ENCODE assay signal across 31 mouse cellular contexts in genomic region chr11:59410851-59411250, GRCm38 (mm10). TPM values are rescaled to one million over a fixed set of nuclear protein-coding genes. Genes with fewer than 3 reads are reported as not detected.
DNase-seq lines count a peak whose midpoint lies in the region; ATAC-seq lines count a peak whose summit lies in the region.
"Had no signal": no experiment of that assay in that cellular context is flagged by ENCODE, and none has a peak within 500 bp of the region (broad histone marks: within the 10 kb centered on the region; RNA-seq: fewer than 3 reads in every experiment).

No protein-coding gene starts in this region.

- no peaks in the 10 kb centered on the region for H3K27me3 ChIP-seq in embryonic facial prominence, embryonic 15.5 days
- H3K27me3 ChIP-seq: hindbrain, embryonic 15.5 days; limb, embryonic 13.5 days; liver, embryonic 13.5 days; midbrain, embryonic 13.5 days had no signal

- WGBS in embryonic facial prominence, embryonic 15.5 days: 62% methylated on average over 2 of the region's 2 CpGs

- peak overlapping the region; percentile 53 for H3K27ac ChIP-seq in embryonic facial prominence, embryonic 15.5 days (replicated peaks)
- H3K27ac ChIP-seq: heart, embryonic 10.5 days; hindbrain, embryonic 15.5 days; limb, embryonic 13.5 days; liver, embryonic 13.5 days; midbrain, embryonic 13.5 days had no signal

- DNase-seq in adrenal gland, adult (ENCODE audit: inconsistent age in 2 of 2, low spot score in 1 of 2): peak; percentile 81 to 90
- DNase-seq in adrenal gland, postnatal 4 days (ENCODE audit: low spot score in 2 of 2): no peak
- peak; percentile 64 for DNase-seq in adrenal gland, postnatal 14 days
- no peak for DNase-seq in urinary bladder, postnatal 14 days (ENCODE audit: low spot score)
- no peak for DNase-seq in layer of hippocampus, postnatal 14 days (ENCODE audit: low spot score in 2 of 2)
- no peak for DNase-seq in spleen, postnatal 36 days (ENCODE audit: low spot score in 2 of 2)
- DNase-seq: cerebellum, adult 18-20 months; cerebellum, postnatal 25 days; kidney, adult 8-10 months; kidney, postnatal 10 days; liver, embryonic 13.5 days; lung, embryonic 14.5 days; thymus, postnatal 25 days had no signal

- no peak overlapping the region for H3K4me2 ChIP-seq in embryonic facial prominence, embryonic 15.5 days (replicated peaks)
- H3K4me2 ChIP-seq: hindbrain, embryonic 15.5 days; limb, embryonic 13.5 days; liver, embryonic 13.5 days; lung, embryonic 14.5 days; midbrain, embryonic 13.5 days had no signal

- H3K9ac ChIP-seq in embryonic facial prominence, embryonic 15.5 days: no peak overlapping the region
- H3K9ac ChIP-seq: hindbrain, embryonic 15.5 days; limb, embryonic 13.5 days; liver, embryonic 13.5 days; lung, embryonic 14.5 days; midbrain, embryonic 13.5 days had no signal

- peaks cover 53% of the 10 kb centered on the region for H3K4me1 ChIP-seq in embryonic facial prominence, embryonic 15.5 days

- H3K9me3 ChIP-seq in embryonic facial prominence, embryonic 15.5 days (replicated peaks): no peaks in the 10 kb centered on the region
- H3K9me3 ChIP-seq: heart, embryonic 10.5 days; hindbrain, embryonic 15.5 days; limb, embryonic 13.5 days; liver, embryonic 13.5 days; midbrain, embryonic 13.5 days had no signal

- peaks cover 36% of the 10 kb centered on the region for H3K36me3 ChIP-seq in embryonic facial prominence, embryonic 15.5 days

- ATAC-seq in embryonic facial prominence, embryonic 15.5 days (ENCODE audit: insufficient number of reproducible peaks, low FRiP score, low TSS enrichment, low read depth): no peak
- ATAC-seq: midbrain, embryonic 13.5 days had no signal

- H3K4me3 ChIP-seq in embryonic facial prominence, embryonic 15.5 days (replicated peaks): no peak overlapping the region
- H3K4me3 ChIP-seq: heart, embryonic 10.5 days; hindbrain, embryonic 15.5 days; limb, embryonic 13.5 days; liver, embryonic 13.5 days; megakaryocyte, embryonic 14.5 days; midbrain, embryonic 13.5 days had no signal

RNA-seq across cellular contexts. Expression of gene Prss38, which starts 35.4 kb away (rescaled TPM):
- total RNA-seq in adrenal gland, postnatal 4 days (2021): not detected
- not detected in 2 replicates for total RNA-seq in adrenal gland, postnatal 14 days (2021)
- not detected in 2 replicates for polyA plus RNA-seq in embryonic facial prominence, embryonic 15.5 days (2015; fragmentation: Nextera tagmentation; extraction: Ambion mirVana)
- total RNA-seq in layer of hippocampus, postnatal 14 days (2021): under 1 TPM in 1 of 2 experiments, not detected in 1; 0.25 TPM
- total RNA-seq: adrenal gland, adult 18-20 months; gastrocnemius, adult 18-20 months; granulocyte monocyte progenitor cell, adult 5-6 weeks; hematopoietic stem cell, adult 5-6 weeks; layer of hippocampus, postnatal 25 days; left cerebral cortex, postnatal 10 days; monocyte, adult 5-6 weeks had no signal
- polyA plus RNA-seq: forebrain, embryonic 11.5 days; heart, embryonic 10.5 days; heart, postnatal 0 days; hindbrain, embryonic 15.5 days; intestine, embryonic 14.5 days; liver, embryonic 13.5 days; lung, embryonic 14.5 days; midbrain, embryonic 13.5 days; neural tube, embryonic 11.5 days; small intestine, adult 2 months had no signal

RNA-seq across cellular contexts. Expression of gene Jmjd4, which starts 39.0 kb away (rescaled TPM):
- total RNA-seq in adrenal gland, postnatal 4 days (2021): 10 to 100 TPM; 11.4 to 12.1 TPM
- total RNA-seq in adrenal gland, postnatal 14 days (2021): 7.9 and 9.5 TPM in 2 replicates
- 10.8 and 12.1 TPM in 2 replicates for polyA plus RNA-seq in embryonic facial prominence, embryonic 15.5 days (2015; fragmentation: Nextera tagmentation; extraction: Ambion mirVana)
- 10 to 100 TPM; 27.0 to 29.3 TPM for total RNA-seq in layer of hippocampus, postnatal 14 days (2021)

RNA-seq across cellular contexts. Expression of gene Snap47, which starts 40.1 kb away (rescaled TPM):
- total RNA-seq in adrenal gland, postnatal 4 days (2021): 10 to 100 TPM; 73.3 to 76.6 TPM
- 59.3 and 60.9 TPM in 2 replicates for total RNA-seq in adrenal gland, postnatal 14 days (2021)
- polyA plus RNA-seq in embryonic facial prominence, embryonic 15.5 days (2015; fragmentation: Nextera tagmentation; extraction: Ambion mirVana): 115 and 121 TPM in 2 replicates
- total RNA-seq in layer of hippocampus, postnatal 14 days (2021): 100 to 1,000 TPM; 334 to 342 TPM

Comparison
In these comparisons a context has a peak if more than half of its experiments do, and no peak if none do; other contexts are left out.
1. DNase-seq: peak in adrenal gland, adult (2 of 2) and adrenal gland, postnatal 14 days (single experiment); none in adrenal gland, postnatal 4 days (0 of 2), urinary bladder, postnatal 14 days (single experiment), layer of hippocampus, postnatal 14 days (0 of 2) and spleen, postnatal 36 days (0 of 2).